Mouse (Mus musculus) natural killer cell, adult 2 months (primary cell): ENCODE measurements around the gene Smarcd2.

Experiments
- DNase-seq, 2 experiments: peaks; one replicate each; pipeline ENCODE4 v3.0.0; 2022; ENCODE audit warnings: low spot score in 2 of 2

Smarcd2 gene

GRCm38 (mm10) chr11:106272644-106273310, at the start of gene Smarcd2:
TSS of gene Smarcd2 (minus strand) at chr11:106272972.
- DNase-seq = peak; percentile 97 to 98

DNA sequence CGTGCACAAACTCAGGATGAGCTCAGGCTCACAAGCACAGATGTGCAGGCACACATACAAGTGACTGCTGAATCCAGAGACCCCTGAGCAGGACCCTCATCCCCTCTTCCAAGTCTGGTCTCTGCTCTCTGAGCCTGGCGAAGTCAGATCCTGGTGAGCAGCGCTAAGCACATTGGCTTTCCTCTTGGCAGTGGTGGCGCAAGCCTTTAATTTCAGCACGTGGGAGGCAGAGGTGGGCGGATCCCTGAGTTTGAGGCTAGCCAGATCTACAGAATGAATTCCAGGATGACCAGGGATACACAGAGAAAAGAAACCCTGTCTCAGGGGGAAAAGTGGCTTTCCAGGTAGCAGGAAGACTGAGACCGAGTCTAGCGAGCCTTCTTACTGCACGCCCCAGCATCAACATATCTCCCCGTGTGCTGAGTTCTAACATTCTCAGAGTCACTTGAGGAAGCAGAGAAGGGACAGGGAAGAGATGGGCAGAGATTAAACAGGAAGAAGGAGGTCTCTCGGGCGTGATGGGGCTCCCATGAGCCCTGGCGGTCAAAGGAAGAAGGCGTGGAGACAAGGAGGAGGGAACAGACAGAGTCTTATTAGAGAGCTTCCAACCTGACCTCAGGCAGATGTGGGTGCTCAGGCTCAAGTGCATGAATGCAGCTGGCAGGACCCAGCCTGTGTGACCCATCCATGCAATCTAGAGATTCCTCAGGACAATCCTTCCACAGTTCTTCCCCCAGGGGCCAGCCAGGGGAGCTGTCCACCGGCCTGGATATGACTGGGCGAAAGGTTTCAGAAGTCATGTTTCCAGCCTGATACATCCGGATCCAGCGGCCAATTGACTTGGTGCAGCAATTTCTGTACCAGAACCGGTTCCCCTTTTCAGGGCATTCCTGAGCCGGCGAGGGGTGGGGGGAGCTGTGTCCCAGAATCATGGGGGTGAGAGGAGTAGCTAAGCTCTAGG, 45.9 kb upstream of the Smarcd2 start:
- DNase-seq = no peak

DNA sequence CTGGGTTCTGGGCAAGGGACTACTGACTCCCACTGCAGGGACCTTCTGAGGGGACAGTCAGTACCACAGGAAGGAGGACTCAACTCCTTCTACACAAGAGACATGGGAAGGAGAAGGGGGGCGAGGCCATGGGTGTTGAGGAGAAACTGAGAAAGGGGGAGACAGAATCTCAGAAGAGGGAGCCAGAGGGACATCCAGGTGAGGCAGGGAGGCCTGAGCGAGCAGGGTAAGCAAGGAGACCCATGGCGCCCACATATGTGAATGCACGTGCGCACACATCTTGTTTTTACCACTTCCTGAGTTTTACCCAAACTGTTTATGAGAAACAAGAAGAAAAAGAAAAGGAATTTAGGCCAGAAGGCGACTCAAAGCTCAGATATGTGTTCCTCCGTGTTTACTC, 45.0 kb upstream of the Smarcd2 start:
- no peak for DNase-seq

DNA sequence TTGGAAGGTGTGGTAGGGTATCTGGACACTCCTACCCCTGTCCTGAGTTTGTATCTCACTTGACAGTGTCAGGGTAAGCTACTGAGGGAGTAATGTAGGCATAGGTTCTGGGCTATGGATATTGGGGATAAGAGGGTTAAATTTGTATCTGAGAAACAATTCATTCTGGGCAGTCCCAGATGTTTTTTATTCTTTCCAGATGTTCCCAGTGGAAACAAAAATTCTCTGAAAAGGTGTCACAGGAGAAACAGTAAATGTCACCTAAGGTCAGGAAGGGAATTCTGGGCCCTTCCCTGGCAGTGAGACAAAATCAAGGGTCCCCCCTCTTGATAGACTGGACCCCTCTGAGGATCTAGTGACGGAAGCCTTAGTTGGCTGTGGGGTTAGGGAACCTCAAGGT, 43.6 kb upstream of the Smarcd2 start:
- no peak for DNase-seq

DNA sequence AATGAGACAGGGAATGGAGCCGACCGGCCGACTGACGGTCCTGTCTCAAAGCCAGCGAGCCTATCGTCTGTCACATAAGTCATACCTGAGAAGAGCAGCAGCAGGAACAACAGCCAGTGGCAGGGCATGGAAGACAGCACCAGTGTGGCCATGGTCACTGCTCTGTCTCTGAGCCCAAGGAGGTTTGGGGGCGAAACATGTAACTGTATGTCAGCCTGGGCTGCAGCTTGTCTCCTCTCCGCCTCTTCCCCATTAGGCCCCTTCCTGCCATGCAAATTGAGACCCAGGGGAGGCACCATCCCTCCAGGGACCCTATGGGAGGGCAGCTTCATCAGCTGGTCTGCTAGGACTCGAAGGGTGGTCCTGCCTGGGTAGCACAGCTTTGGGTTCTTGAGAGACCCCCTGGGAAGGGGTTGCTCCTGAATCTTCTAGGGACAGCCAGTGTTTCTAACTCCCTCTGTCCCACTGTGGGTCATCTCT, 41.6 kb upstream of the Smarcd2 start, which contains the start of gene Cd79b:
TSS of gene Cd79b (minus strand) at position 430 of the 480 bp plus-strand sequence.
- DNase-seq = peak in 1 of 2 experiments; percentile 79

GRCm38 (mm10) chr11:106313533-106313932, 40.8 kb upstream of the Smarcd2 start:
- DNase-seq = no peak

GRCm38 (mm10) chr11:106310123-106310522, 37.4 kb upstream of the Smarcd2 start:
- DNase-seq = peak in 1 of 2 experiments; percentile 69

DNA sequence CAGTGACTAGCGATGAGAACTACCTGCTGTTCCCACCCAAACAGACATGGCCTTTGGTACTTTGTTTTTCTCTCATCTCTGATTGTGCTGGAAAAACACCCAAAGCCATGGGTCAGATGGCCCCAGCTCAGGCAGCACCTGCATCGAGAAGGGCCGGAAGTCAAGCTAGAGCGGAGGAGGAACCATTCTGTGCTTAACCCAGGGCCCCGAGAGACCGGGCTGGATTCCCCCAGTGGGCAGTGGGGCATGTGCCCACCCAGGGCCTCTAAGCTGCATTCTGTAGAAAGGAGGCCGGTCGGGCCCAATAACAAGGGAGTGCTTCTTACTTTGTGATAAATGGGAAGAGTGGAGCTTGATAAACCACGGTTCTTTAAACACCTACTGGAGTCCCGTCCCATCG, 35.4 kb upstream of the Smarcd2 start:
- DNase-seq = peak in 1 of 2 experiments; percentile 82

DNA sequence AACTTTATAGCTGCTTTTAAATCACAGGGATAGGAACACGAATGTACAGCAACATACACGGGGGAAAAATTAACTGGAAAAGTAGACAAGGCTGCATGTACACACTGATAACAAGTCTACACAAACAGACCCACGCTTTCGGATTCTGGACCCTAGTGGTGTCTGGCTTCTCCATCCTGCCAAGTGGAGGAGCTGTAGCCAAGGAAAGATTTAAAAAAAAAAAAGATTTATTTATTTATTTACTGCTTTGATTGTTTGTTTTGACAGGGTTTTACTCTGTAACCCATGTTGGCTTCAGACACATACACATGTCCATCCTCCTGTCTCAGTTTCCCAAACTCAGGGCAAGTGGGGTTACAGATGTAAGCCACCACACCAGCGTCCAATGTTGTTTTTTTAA, 34.7 kb upstream of the Smarcd2 start:
- DNase-seq = no peak

GRCm38 (mm10) chr11:106306758-106307157, 34.0 kb upstream of the Smarcd2 start:
- no peak for DNase-seq

- DNase-seq = no peak
These were observed 33.3 kb upstream of the Smarcd2 start for GRCm38 (mm10) chr11:106306065-106306385.

GRCm38 (mm10) chr11:106305348-106306064, 32.7 kb upstream of the Smarcd2 start:
- peak in 1 of 2 experiments; percentile 76 for DNase-seq

GRCm38 (mm10) chr11:106302634-106303033, 29.9 kb upstream of the Smarcd2 start:
- peak; percentile 34 to 67 for DNase-seq

GRCm38 (mm10) chr11:106301765-106302164, 29.0 kb upstream of the Smarcd2 start, which contains the start of gene Gh:
TSS of gene Gh (minus strand) at chr11:106301865.
- DNase-seq = no peak

DNA sequence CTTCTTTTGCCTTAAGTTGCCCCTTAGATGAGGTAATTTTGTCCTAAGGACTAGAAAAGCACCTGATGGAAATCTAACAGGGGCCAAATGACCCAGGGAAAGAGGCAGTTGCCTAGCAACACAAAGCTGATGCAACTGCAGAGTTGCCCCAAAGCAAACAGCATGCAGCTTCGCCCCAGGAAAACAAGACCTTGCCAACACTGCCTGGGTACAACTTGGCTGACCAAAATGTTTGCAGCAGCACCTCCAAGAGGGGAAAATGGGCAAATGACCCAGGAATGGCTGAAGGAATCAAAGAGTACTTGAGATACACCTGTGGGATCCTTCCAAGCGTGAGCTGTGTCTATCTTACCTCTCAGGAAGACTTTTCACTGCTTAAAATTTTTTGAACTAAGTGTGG, 19.1 kb upstream of the Smarcd2 start:
- no peak for DNase-seq

DNA sequence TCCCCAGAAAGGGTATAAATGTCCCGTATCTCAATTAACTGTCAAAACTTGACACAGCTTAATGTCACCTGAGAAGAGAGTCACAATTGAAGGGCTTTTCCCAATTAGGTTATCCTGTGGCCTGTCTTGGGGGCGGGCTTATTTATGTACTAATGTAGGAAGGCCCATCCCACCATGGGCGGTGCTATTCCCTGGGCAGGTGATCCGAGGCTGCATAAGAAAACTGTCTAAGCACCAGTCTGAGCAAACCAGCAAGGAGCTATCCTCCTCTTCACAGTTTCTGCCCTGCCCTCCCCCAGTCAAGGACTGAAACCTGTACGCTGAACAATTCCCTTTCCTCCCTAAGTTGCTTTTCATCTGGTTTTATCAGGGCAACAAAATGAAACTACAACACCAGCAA, 17.6 kb upstream of the Smarcd2 start:
- no peak for DNase-seq

DNA sequence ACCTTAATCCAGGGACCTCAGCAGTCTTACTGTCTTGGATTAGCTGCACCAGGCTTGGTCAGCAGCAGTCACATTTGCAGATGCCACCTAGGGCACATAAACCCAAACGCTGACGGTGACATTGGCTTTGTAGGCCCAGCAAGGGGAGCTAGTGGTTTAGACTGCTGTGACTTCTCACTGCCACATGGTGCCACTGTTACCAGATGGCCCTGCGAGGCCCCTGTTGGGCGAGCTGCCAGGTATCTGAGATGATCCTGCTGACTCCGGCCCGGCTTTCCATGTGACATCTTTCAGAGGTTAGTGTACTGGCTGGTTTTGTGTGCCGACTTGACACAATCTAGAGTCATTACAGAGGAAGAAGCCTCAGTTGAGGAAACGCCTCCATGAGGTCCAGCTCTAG, 16.6 kb upstream of the Smarcd2 start:
- DNase-seq = peak in 1 of 2 experiments; percentile 34

GRCm38 (mm10) chr11:106286987-106287386, 14.2 kb upstream of the Smarcd2 start:
- no peak for DNase-seq

DNA sequence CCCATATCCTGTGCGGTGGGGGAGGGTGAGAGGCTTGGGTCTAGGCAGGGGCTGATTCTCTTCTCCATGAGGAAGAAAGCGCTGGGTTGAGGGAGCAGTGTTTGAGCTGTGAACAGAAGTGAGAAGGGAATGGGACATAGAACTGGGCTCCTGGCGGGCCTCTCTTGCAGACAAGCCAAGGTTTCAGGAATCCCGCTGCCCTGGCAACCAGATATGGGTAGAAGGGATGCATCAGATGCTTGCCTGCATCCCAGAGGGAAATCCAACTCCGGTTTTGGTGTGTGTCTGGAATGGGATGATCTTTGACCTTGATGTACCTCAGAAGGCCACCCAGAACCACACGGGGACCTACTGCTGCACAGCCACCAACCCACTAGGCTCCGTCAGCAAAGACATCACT, 13.4 kb upstream of the Smarcd2 start:
- DNase-seq = no peak

GRCm38 (mm10) chr11:106284126-106284525, 11.4 kb upstream of the Smarcd2 start:
- DNase-seq = no peak

- no peak for DNase-seq
These were observed 10.6 kb upstream of the Smarcd2 start for GRCm38 (mm10) chr11:106283371-106283770.

- DNase-seq = no peak
These were observed 9.7 kb upstream of the Smarcd2 start for GRCm38 (mm10) chr11:106282452-106282851.
